Mouse (Mus musculus) ovary, adult 2 months (tissue): ENCODE measurements around the gene Lmod2. TPM values are rescaled to one million over a fixed set of nuclear protein-coding genes. Genes with fewer than 3 reads are reported as not detected.

ENCODE experiments used
- polyA plus RNA-seq: library from polyadenylated mRNA; depleted of rRNA; stranded (reverse); fragments of >200 nt; gene quantifications from 2 replicates; pipeline ENCODE4 v1.2.3, GENCODE M21; 2012; rRNA removed

The Lmod2 gene
- not detected in 2 replicates for polyA plus RNA-seq

DNA sequence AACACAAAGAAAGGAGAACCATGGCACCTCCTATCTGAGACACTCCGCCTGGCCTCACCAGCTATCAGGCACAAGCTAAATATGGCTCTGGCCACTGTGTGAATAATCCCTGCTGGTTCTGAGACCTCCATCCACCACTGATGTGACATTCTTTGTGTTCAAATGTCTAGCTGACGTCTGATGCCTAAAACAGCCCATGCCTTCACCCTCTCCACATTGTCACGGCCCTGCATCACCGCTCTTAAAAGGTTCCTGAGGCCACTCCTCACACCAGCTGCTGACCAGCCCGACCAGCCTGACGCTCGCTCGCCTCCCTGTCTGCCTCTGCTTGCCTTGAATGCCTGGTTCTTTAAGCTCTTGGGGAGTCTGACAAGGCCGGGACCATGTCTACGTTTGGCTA, at the start of gene Lmod2:
Lmod2 (plus strand) TSS at position 263 of the 400 bp plus-strand sequence.

Other genes with a start within 250 kb of the Lmod2 start
- gene Iqub, start 82.7 kb upstream of the Lmod2 start, polyA plus RNA-seq = 0.13 and 0.16 TPM in 2 replicates
- 0.77 and 1.2 TPM in 2 replicates for gene Ndufa5, start 69.7 kb upstream of the Lmod2 start, polyA plus RNA-seq
- not detected in 2 replicates for gene Asb15, start 69.6 kb upstream of the Lmod2 start, polyA plus RNA-seq
- 84.3 and 138 TPM in 2 replicates for gene Wasl, start 67.2 kb downstream of the Lmod2 start, polyA plus RNA-seq
- not detected in 2 replicates for gene Hyal6, start 135.5 kb downstream of the Lmod2 start, polyA plus RNA-seq
- gene Hyal4, start 150.6 kb downstream of the Lmod2 start, polyA plus RNA-seq = not detected in 2 replicates
- gene Spam1, start 193.4 kb downstream of the Lmod2 start, polyA plus RNA-seq = not detected in 2 replicates